Mouse (Mus musculus) kidney, embryonic 14.5 days (tissue): ENCODE measurements at regions not wholly inside any gene's neighbourhood (a gene's known extent, or its start where the extent isn't known, plus 50 kb on each side); places are given as distances from the start of the nearest gene placed in this dataset.

Experiments
- ATAC-seq: fragments of 200-750 bp; cut with Nextera tagmentation; 2 replicates; pipeline ENCODE4 v1.8.0; 2017; ENCODE audit warnings: moderate number of reproducible peaks, mild to moderate bottlenecking, moderate TSS enrichment, moderate library complexity; ENCODE audit not compliant: low FRiP score, low TSS enrichment
- H3K27ac ChIP-seq: fragments of 300-500 bp; sonication (generic); 2 replicates; pipeline ENCODE4 v1.5.1; 2014; ENCODE audit warnings: low read depth, mild to moderate bottlenecking, low read length, moderate library complexity, mixed read lengths
- H3K27me3 ChIP-seq: fragments of 300-500 bp; sonication (generic); 2 replicates; pipeline ENCODE4 v1.6.1; 2014; ENCODE audit warnings: mild to moderate bottlenecking, low read length; ENCODE audit not compliant: control insufficient read depth, insufficient read depth
- H3K36me3 ChIP-seq: fragments of 300-500 bp; sonication (generic); 2 replicates; pipeline ENCODE4 v1.6.1; 2014; ENCODE audit warnings: low read length, mixed read lengths; ENCODE audit not compliant: control insufficient read depth, insufficient read depth
- H3K4me1 ChIP-seq: fragments of 300-500 bp; sonication (generic); 2 replicates; pipeline ENCODE4 v1.6.1; 2014; ENCODE audit warnings: low read length, mixed read lengths; ENCODE audit not compliant: control insufficient read depth, insufficient read depth
- H3K4me2 ChIP-seq: fragments of 300-500 bp; sonication (generic); replicated peaks from 2 replicates; pipeline ENCODE4 v1.6.1; 2014; ENCODE audit warnings: low read depth, mild to moderate bottlenecking, low read length
- H3K4me3 ChIP-seq: fragments of 300-500 bp; sonication (generic); 2 replicates; pipeline ENCODE4 v1.5.1; 2014; ENCODE audit warnings: mild to moderate bottlenecking, low read length
- H3K9ac ChIP-seq: fragments of 300-500 bp; sonication (generic); 2 replicates; pipeline ENCODE4 v1.6.1; 2014; ENCODE audit warnings: low read depth, mild to moderate bottlenecking, low read length, moderate library complexity
- H3K9me3 ChIP-seq: fragments of 300-500 bp; sonication (generic); 2 replicates; pipeline ENCODE4 v1.6.1; 2016; ENCODE audit warnings: low read length; ENCODE audit not compliant: control insufficient read depth
- WGBS: fragments of 180-500 bp; shearing (Covaris S2); extraction: QIAGEN DNeasy Blood & Tissue Kit; methylation state at CpG from one replicate; pipeline ENCODE4 v1.1.7; 2014; 5-methylcytosine and 5-hydroxymethylcytosine counted together

DNA sequence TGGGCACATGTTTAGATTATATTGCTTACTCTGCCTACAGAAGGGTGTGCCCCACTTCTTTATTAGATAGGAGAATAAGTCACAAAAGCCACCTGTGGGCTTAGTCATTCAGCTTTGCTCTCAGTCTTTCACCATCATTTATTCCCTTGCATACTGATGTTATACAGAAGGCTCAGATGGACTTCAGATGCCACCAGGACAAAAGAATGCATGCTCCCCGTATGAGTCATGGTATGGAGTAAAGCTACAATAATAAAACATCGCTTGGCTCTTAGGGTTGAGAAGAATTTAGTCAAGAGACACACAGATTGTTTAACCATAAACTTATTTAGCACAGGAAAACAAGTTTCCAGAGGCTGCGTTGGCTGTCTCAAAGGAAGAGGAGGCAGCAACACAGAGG is 1473.5 kb downstream of the Slc22a22 start:
- Histone ChIP-seq H3K27ac (no peak overlapping the region), H3K9ac (no peak overlapping the region), H3K36me3 (no peaks in the 10 kb centered on the region), H3K9me3 (no peaks in the 10 kb centered on the region), H3K4me2 (no peak overlapping the region), H3K27me3 (no peaks in the 10 kb centered on the region), H3K4me3 (no peak overlapping the region), H3K4me1 (no peaks in the 10 kb centered on the region)
- WGBS: 93% methylated on average over 3 of the region's 3 CpGs
- ATAC-seq: no peak

DNA sequence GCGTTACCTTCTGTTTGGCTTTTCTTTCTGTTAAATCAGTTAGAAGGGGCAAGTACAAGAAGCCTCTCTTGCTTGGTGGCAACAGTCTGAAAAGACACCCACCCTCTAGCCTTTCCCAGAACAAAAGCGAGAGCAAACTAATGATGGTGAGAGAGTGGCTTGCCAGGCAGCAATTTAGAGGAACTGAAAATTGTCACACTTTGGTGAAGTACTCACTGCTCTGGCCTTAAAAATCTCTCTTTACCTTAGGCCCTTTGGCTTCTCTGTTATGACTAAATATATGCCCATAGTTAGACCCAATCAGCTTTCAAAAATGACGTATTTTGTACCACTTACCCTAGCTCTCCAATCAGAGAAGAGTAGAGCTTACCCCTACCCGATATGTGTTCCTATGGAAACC is 1477.8 kb downstream of the Slc22a22 start:
- Histone ChIP-seq H3K4me1 (no peaks in the 10 kb centered on the region), H3K36me3 (no peaks in the 10 kb centered on the region), H3K4me3 (no peak overlapping the region), H3K4me2 (no peak overlapping the region), H3K9ac (no peak overlapping the region), H3K27me3 (no peaks in the 10 kb centered on the region), H3K27ac (no peak overlapping the region), H3K9me3 (no peaks in the 10 kb centered on the region)
- no peak for ATAC-seq
- 90% methylated on average over 4 of the region's 4 CpGs for WGBS

DNA sequence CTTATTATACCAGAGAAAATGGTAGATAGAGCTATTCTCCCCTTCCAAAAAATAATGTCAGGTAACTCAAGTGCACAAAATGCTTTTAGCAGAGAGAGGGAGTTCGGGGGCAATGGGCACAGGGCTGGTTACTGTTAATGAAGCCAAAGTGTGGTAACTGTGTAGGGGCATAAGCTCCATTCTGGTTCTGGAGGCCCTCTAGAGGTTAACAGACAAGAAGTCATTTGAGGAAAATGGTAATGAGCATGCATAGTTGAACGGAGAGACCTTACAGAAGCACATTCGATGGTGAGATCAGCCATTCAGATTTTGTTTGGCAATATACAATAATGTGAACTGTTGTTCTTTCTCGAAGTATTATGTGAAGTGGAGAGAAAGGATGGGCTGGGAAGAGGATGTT is 1479.4 kb downstream of the Slc22a22 start:
- no peaks in the 10 kb centered on the region for H3K4me1 ChIP-seq
- WGBS: 89% methylated on average over 4 of the region's 4 CpGs
- H3K9ac ChIP-seq: no peak overlapping the region
- no peak overlapping the region for H3K4me3 ChIP-seq
- ATAC-seq: no peak
- H3K27ac ChIP-seq: no peak overlapping the region
- H3K27me3 ChIP-seq: no peaks in the 10 kb centered on the region
- H3K4me2 ChIP-seq: no peak overlapping the region
- H3K9me3 ChIP-seq: no peaks in the 10 kb centered on the region
- no peaks in the 10 kb centered on the region for H3K36me3 ChIP-seq

DNA sequence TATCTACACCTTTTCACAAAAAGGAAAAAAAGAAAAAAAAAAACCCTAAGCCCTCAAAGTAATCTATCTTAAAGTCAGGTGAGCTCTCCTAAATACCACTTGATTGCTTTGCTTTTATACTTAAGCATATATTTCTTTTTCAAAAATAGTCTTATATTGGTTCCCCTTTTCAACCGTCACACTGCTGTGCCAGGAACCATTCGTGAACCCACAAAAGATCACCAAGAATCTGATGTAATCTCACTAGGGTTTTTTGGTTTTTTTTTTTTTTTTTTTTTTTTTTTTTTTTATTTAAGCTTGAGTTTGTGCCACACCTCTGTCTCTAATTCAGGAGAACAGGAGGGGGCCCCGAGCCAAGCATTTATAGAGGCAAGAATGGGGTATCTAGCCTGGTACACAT is 1482.7 kb downstream of the Slc22a22 start:
- no peaks in the 10 kb centered on the region for H3K27me3 ChIP-seq
- no peak overlapping the region for H3K4me3 ChIP-seq
- 88% methylated on average over 3 of the region's 3 CpGs for WGBS

DNA sequence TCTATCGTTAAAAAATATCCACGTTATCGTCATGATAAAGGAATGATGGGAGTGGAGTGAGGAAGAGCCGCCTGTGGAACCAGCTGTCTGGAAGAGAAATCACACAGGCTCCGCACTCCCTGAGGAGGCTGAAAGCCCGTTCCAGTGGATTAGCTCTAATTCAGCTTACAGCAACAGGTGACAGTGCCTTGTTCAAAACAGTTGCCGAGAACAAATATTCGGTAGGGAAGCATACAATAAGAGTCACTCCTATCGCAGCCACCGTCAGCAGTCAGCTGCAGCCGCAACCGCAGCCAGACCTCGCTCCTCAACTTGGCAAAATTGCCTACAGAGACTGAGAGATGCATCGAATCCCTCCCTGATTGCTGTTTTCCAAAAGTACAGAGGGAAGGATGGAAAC is 1501.6 kb downstream of the Slc22a22 start:
- Histone ChIP-seq H3K36me3 (no peaks in the 10 kb centered on the region), H3K27me3 (no peaks in the 10 kb centered on the region), H3K9me3 (no peaks in the 10 kb centered on the region), H3K27ac (no peak overlapping the region), H3K4me3 (no peak overlapping the region), H3K4me2 (no peak overlapping the region), H3K4me1 (no peaks in the 10 kb centered on the region), H3K9ac (no peak overlapping the region)
- WGBS: 87% methylated on average over 14 of the region's 14 CpGs
- no peak for ATAC-seq

More for the DNA sequence above, 1482.7 kb downstream of the Slc22a22 start:
- Histone ChIP-seq H3K36me3 (no peaks in the 10 kb centered on the region), H3K4me1 (no peaks in the 10 kb centered on the region), H3K9ac (no peak overlapping the region), H3K4me2 (no peak overlapping the region), H3K9me3 (no peaks in the 10 kb centered on the region), H3K27ac (no peak overlapping the region)
- no peak for ATAC-seq

DNA sequence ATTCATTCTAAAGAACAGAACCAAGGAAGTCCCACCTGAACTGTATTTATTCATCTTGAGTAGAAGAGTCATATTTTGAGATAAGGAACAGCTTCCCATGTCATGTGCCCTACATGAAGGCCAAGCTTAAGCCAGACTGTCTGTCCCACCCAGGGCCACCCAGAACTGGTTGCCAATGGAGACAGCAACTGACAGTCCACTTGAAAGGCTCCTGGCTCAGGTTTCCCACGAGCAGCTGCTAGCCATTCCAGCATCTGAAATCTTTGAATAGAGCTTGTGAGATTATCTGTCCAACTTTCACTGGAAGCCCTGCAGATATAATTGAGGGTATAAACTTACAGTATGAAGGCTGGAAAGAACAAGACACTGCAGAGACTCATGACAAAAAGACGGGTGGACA is 1510.6 kb downstream of the Slc22a22 start:
- no peak for ATAC-seq
- WGBS: 36% methylated on average over 2 of the region's 2 CpGs
- Histone ChIP-seq H3K4me2 (no peak overlapping the region), H3K27me3 (no peaks in the 10 kb centered on the region), H3K27ac (no peak overlapping the region), H3K4me3 (no peak overlapping the region), H3K36me3 (no peaks in the 10 kb centered on the region), H3K9me3 (no peaks in the 10 kb centered on the region), H3K4me1 (no peaks in the 10 kb centered on the region), H3K9ac (no peak overlapping the region)

DNA sequence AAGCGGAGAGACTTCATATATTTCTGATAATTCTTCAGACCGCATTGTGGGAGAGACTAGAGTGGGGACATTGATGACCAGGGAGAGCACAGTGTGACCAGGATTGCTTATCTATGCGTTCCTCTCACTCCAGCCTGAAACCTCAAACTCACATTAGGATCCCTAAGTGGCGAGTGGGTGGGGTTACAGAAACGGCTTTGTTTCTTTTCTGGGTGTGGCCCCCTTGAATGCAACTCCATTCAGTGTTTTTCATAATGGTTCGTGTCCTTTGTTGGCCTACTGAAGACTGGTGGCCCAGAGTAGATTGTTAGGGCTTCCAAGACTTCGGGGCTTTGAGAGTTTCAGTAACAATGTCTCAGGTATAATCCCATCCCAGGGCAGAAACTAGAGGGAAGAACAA is 1512.1 kb downstream of the Slc22a22 start:
- H3K4me1 ChIP-seq: no peaks in the 10 kb centered on the region
- no peaks in the 10 kb centered on the region for H3K27me3 ChIP-seq
- H3K9ac ChIP-seq: no peak overlapping the region
- no peaks in the 10 kb centered on the region for H3K36me3 ChIP-seq
- no peak for ATAC-seq
- H3K27ac ChIP-seq: no peak overlapping the region
- WGBS: 67% methylated on average over 7 of the region's 7 CpGs
- H3K4me3 ChIP-seq: no peak overlapping the region
- H3K4me2 ChIP-seq: no peak overlapping the region
- no peaks in the 10 kb centered on the region for H3K9me3 ChIP-seq

DNA sequence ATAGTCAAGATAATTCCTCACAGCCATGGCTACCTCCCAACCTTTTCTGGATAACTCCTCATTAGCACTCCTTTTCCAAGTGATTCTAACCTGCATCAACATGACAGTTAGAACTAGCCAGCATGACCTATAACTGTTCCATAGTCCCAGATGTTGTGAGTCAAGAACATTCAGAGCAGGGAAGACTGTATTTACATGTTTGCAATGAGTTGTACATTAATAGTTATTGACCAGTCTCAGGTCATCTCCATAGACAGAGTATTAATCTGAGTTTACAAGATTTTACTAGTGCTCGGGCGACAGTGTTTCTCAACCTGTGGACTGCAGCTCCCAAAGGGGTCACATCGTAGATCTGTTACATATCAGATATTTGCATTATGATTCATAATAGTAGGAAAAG is 1515.3 kb downstream of the Slc22a22 start:
- Histone ChIP-seq H3K36me3 (no peaks in the 10 kb centered on the region), H3K27ac (no peak overlapping the region), H3K9me3 (no peaks in the 10 kb centered on the region), H3K4me3 (no peak overlapping the region), H3K4me1 (no peaks in the 10 kb centered on the region), H3K4me2 (no peak overlapping the region), H3K9ac (no peak overlapping the region), H3K27me3 (no peaks in the 10 kb centered on the region)
- ATAC-seq: no peak
- 95% methylated on average over 3 of the region's 3 CpGs for WGBS
